Mouse (Mus musculus) liver, adult 2 months (tissue): ENCODE measurements around the gene Mcoln1. TPM values are rescaled to one million over a fixed set of nuclear protein-coding genes. Genes with fewer than 3 reads are reported as not detected.

Experiments used
- DNase-seq: peaks from one replicate; pipeline ENCODE4 v3.0.0-alpha.2; 2011; ENCODE audit warnings: low read depth, low spot score; ENCODE audit errors: extremely low read depth
- H3K27ac ChIP-seq: fragments of 200-500 bp; replicated peaks from 2 replicates; pipeline ENCODE4 v1.5.1; 2012; ENCODE audit warnings: low read depth, mild to moderate bottlenecking, control low read depth, inconsistent platforms, low read length; ENCODE audit not compliant: insufficient read depth
- H3K27me3 ChIP-seq: fragments of 200-500 bp; 2 replicates; pipeline ENCODE4 v1.6.1; 2012; ENCODE audit warnings: mild to moderate bottlenecking, moderate library complexity, low read length, inconsistent platforms; ENCODE audit not compliant: control insufficient read depth, insufficient read depth
- H3K36me3 ChIP-seq: fragments of 200-500 bp; 2 replicates; pipeline ENCODE4 v1.6.1; 2012; ENCODE audit warnings: low read length, inconsistent platforms; ENCODE audit not compliant: control insufficient read depth, insufficient read depth
- H3K4me1 ChIP-seq: fragments of 200-500 bp; 2 replicates; pipeline ENCODE4 v1.6.1; 2011; ENCODE audit warnings: low read length; ENCODE audit not compliant: control insufficient read depth, insufficient read depth
- H3K4me3 ChIP-seq: fragments of 200-500 bp; 2 replicates; pipeline ENCODE4 v1.5.1; 2011; ENCODE audit warnings: low read depth, mild to moderate bottlenecking, control low read depth, low read length, moderate library complexity; ENCODE audit not compliant: insufficient read depth
- H3K79me2 ChIP-seq: fragments of 200-500 bp; 2 replicates; pipeline ENCODE4 v1.6.1; 2012; ENCODE audit warnings: inconsistent platforms, mild to moderate bottlenecking, low read length, moderate library complexity; ENCODE audit not compliant: control insufficient read depth, insufficient read depth
- H3K9ac ChIP-seq: fragments of 200-500 bp; 2 replicates; pipeline ENCODE4 v1.6.1; 2012; ENCODE audit warnings: low read depth, mild to moderate bottlenecking, control low read depth, inconsistent platforms, low read length
- CTCF ChIP-seq: fragments of 200-500 bp; IDR thresholded peaks from 2 replicates; pipeline ENCODE4 v1.5.1; 2011; ENCODE audit warnings: low read depth, low read length, control low read depth
- POLR2A ChIP-seq: fragments of 200-500 bp; IDR thresholded peaks from 2 replicates; pipeline ENCODE4 v1.6.1; 2011; ENCODE audit warnings: low read length, control low read depth; ENCODE audit not compliant: insufficient read depth; ENCODE audit errors: extremely low read depth
- WGBS: fragments of 180-500 bp; shearing (Covaris S2); methylation state at CpG from one replicate; pipeline ENCODE4 v1.1.7; 2018; 5-methylcytosine and 5-hydroxymethylcytosine counted together
- polyA plus RNA-seq: library from polyadenylated mRNA; depleted of rRNA; stranded (reverse); fragments of >200 nt; gene quantifications from 2 replicates; pipeline ENCODE4 v1.2.3, GENCODE M21; 2012
- total RNA-seq: library from RNA; depleted of rRNA; stranded (reverse); fragments of >200 nt; gene quantifications from 2 replicates; pipeline ENCODE4 v1.2.3, GENCODE M21; 2014

Gene Mcoln1
- total and polyA plus RNA-seq, 2 experiments: 38.1 to 227 TPM

DNA sequence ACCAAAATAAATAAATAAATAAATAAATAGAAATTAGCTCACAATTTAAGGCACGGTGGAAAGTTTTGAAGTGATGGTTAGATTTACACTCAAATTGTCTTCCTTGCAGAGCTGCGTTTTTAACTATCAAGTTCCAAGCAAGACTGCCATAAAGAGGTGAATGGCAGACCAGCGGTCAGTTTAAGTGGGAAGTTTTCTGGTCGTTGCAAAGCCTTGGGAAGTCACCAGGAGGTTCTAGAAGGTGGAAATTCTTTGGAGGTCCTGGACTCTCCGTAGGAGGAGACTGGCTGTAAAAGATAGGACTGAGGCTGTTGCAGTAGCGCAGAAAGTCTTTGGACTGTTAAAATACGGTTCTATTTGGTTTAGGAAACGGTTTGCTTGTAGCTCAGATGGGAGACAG, 506 bp upstream of the Mcoln1 start:
- no peaks in the 10 kb centered on the region for H3K27me3 ChIP-seq
- H3K27ac ChIP-seq: peak overlapping the region; percentile 92

GRCm38 (mm10) chr8:3502217-3502616, 2.0 kb downstream of the Mcoln1 start:
- no peak overlapping the region for H3K4me3 ChIP-seq
- peaks cover 4% of the 10 kb centered on the region; the same call in 1 of the 2 replicates for H3K36me3 ChIP-seq
- no peak for TF ChIP-seq POLR2A
- TF ChIP-seq CTCF: no peak
- H3K27ac ChIP-seq: no peak overlapping the region
- no peak overlapping the region for H3K9ac ChIP-seq
- DNase-seq: no peak
- WGBS: 42% methylated on average over 4 of the region's 4 CpGs
- peaks cover 9% of the 10 kb centered on the region for H3K4me1 ChIP-seq
- no peaks in the 10 kb centered on the region; the same call in 1 of the 2 replicates for H3K79me2 ChIP-seq
- no peaks in the 10 kb centered on the region for H3K27me3 ChIP-seq

More for the DNA sequence above, 506 bp upstream of the Mcoln1 start:
- H3K79me2 ChIP-seq: peaks cover 5% of the 10 kb centered on the region; the same call in 1 of the 2 replicates
- DNase-seq: no peak
- peak overlapping the region; percentile 60 for H3K4me3 ChIP-seq
- no peaks in the 10 kb centered on the region for H3K36me3 ChIP-seq
- H3K4me1 ChIP-seq: peaks cover 9% of the 10 kb centered on the region
- WGBS: 3% methylated on average over 8 of the region's 8 CpGs
- H3K9ac ChIP-seq: peak overlapping the region; percentile 86
- TF ChIP-seq CTCF (no peak), POLR2A (no peak)

DNA sequence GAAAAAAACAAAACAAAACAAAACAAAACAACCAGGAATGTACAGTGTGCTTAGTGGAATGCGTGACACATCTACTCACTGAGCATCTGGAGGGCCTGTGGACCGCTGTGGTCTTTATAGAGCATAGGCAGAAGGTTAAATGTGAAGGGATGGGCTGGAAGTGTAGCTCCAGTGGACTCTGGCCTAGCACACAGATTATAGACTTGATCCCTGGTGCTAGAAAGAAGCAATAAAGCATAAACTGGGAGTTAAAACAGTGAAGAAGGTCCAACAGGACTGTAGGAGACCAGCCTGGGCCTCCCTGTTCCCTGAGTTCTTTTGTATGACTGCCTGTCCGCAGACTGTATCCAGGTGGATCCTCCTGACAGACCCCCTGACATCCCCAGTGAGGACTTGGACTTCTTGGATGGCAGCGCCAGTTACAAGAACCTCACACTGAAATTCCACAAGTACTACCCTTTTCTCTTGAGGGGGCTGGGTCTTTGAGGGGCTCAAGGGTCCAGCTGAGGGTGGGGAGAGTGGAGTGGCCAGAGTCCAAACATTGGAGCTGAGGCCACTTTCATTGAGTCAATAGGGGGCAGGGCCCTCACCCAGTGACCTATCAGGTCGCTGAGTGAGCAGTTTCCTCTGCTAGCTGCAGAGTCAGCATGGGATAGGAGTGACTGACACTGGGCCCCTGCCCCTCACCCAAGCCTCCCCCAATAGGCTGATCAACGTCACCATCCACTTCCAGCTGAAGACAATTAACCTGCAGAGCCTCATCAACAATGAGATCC, 7.9 kb downstream of the Mcoln1 start:
- Histone ChIP-seq H3K9ac (no peak overlapping the region), H3K36me3 (peaks cover 9% of the 10 kb centered on the region; the same call in 1 of the 2 replicates), H3K79me2 (no peaks in the 10 kb centered on the region), H3K4me3 (no peak overlapping the region), H3K4me1 (no peaks in the 10 kb centered on the region), H3K27me3 (no peaks in the 10 kb centered on the region), H3K27ac (no peak overlapping the region)
- DNase-seq: no peak
- TF ChIP-seq POLR2A (no peak), CTCF (no peak)
- 79% methylated on average over 6 of the region's 6 CpGs for WGBS

- H3K27ac ChIP-seq: peak overlapping the region; percentile 68
Measured at GRCm38 (mm10) chr8:3514681-3515247, 14.5 kb downstream of the Mcoln1 start.

GRCm38 (mm10) chr8:3515260-3515671, 15.0 kb downstream of the Mcoln1 start, which contains the start of gene Pnpla6:
Gene Pnpla6 (plus strand): TSS chr8:3515384.
- H3K36me3 ChIP-seq: peaks cover 3% of the 10 kb centered on the region; the same call in 1 of the 2 replicates
- H3K4me1 ChIP-seq: peaks cover 6% of the 10 kb centered on the region
- H3K79me2 ChIP-seq: no peaks in the 10 kb centered on the region
- under 1% methylated on average over 25 of the region's 25 CpGs for WGBS
- DNase-seq: peak; percentile 91
- peak within 1 kb of the TSS; percentile 69 for H3K9ac ChIP-seq
- TF ChIP-seq CTCF (no peak), POLR2A (peak; percentile 84)
- peak within 1 kb of the TSS; percentile 69 for H3K27ac ChIP-seq
- peak within 1 kb of the TSS; percentile 50 for H3K4me3 ChIP-seq
- H3K27me3 ChIP-seq: no peaks in the 10 kb centered on the region

More at GRCm38 (mm10) chr8:3514681-3515247, 14.5 kb downstream of the Mcoln1 start:
- no peaks in the 10 kb centered on the region for H3K27me3 ChIP-seq
- H3K4me1 ChIP-seq: peaks cover 6% of the 10 kb centered on the region
- H3K4me3 ChIP-seq: peak overlapping the region; percentile 50
- WGBS: 13% methylated on average over 13 of the region's 13 CpGs
- H3K79me2 ChIP-seq: no peaks in the 10 kb centered on the region
- peaks cover 3% of the 10 kb centered on the region; the same call in 1 of the 2 replicates for H3K36me3 ChIP-seq
- TF ChIP-seq POLR2A: no peak
- no peak for TF ChIP-seq CTCF
- H3K9ac ChIP-seq: peak overlapping the region; percentile 36
- peak; percentile 16 for DNase-seq

DNA sequence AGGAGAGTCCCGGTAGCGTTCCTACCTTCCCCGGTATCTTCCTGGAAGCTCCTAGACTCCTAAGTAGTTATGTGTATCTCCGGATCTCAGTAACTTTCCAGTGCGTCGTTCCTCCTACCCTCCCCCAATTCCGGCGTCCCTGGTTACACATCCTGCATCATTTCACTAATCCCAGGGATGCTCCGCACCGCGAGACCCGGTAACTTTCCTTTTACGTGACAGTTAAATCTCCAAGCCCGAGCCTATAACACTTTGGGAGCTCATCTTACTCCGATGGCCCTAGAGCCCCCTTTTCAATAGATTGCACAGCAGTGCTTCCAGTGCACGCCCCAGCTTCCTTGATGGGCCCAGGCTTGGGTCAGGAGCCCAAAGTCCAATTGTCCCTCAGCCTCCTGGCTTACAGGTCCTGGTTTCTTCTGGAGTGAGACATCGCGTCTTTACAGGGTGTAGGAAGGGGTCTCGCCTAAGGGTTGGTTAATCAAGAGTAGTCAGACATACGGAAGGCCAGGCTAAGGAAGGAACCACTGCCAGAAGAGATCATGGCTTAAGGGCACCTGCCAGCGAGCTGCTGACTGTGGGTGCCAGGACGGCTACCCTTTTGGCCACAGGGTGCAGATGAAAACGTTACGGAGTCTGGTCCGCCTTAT, 15.6 kb downstream of the Mcoln1 start:
- Histone ChIP-seq H3K27ac (peak overlapping the region; percentile 69), H3K9ac (peak overlapping the region; percentile 69), H3K4me3 (peak overlapping the region; percentile 50), H3K27me3 (no peaks in the 10 kb centered on the region), H3K36me3 (peaks cover 3% of the 10 kb centered on the region; the same call in 1 of the 2 replicates), H3K79me2 (no peaks in the 10 kb centered on the region), H3K4me1 (peaks cover 6% of the 10 kb centered on the region)
- TF ChIP-seq POLR2A: no peak
- TF ChIP-seq CTCF: no peak
- peak; percentile 74 for DNase-seq
- WGBS: under 1% methylated on average over 25 of the region's 25 CpGs
